34 mouse cellular contexts compared by ENCODE assay signal in genomic region chr4:100998906-100999305, GRCm38 (mm10). TPM values are rescaled to one million over a fixed set of nuclear protein-coding genes. Genes with fewer than 3 reads are reported as not detected.
DNase-seq lines count a peak whose midpoint lies in the region; ATAC-seq and TF ChIP-seq lines count a peak whose summit lies in the region.
"Had no signal": no experiment of that assay in that cellular context is flagged by ENCODE, and none has a peak within 500 bp of the region (broad histone marks: within the 10 kb centered on the region; RNA-seq: fewer than 3 reads in every experiment).

No protein-coding gene starts in this region.

- no peak overlapping the region for H3K4me2 ChIP-seq in kidney, postnatal 0 days (ENCODE audit: low read length)
- no peak overlapping the region for H3K4me2 ChIP-seq in midbrain, embryonic 16.5 days (ENCODE audit: low read length)
- H3K4me2 ChIP-seq in midbrain, embryonic 13.5 days (replicated peaks) = no peak overlapping the region
- no peak overlapping the region for H3K4me2 ChIP-seq in midbrain, postnatal 0 days (ENCODE audit: low read depth, low read length, poor library complexity, severe bottlenecking)
- H3K4me2 ChIP-seq: embryonic facial prominence, embryonic 12.5 days; heart, embryonic 15.5 days; midbrain, embryonic 12.5 days; neural tube, embryonic 13.5 days had no signal

- no peak overlapping the region for H3K27ac ChIP-seq in kidney, postnatal 0 days
- peak overlapping the region; percentile 25 for H3K27ac ChIP-seq in midbrain, embryonic 16.5 days (ENCODE audit: low read length)
- H3K27ac ChIP-seq in midbrain, embryonic 13.5 days = no peak overlapping the region
- H3K27ac ChIP-seq in midbrain, postnatal 0 days (ENCODE audit: low read depth, low read length) = peak overlapping the region; percentile 67
- H3K27ac ChIP-seq: embryonic facial prominence, embryonic 12.5 days; forebrain, embryonic 10.5 days; heart, embryonic 10.5 days; heart, embryonic 15.5 days; liver, embryonic 14.5 days; midbrain, embryonic 12.5 days; neural tube, embryonic 13.5 days had no signal

- intact Hi-C loops in heart, postnatal 25 days (cut with DNase I) = loop anchor here (1.0 to 10.0 kb wide), 3 partner anchors 147 to 996 kb away; no protein-coding TSS in a partner anchor

- H3K4me3 ChIP-seq in kidney, postnatal 0 days (replicated peaks; ENCODE audit: low read depth, low read length) = no peak overlapping the region
- no peak overlapping the region for H3K4me3 ChIP-seq in midbrain, embryonic 16.5 days (ENCODE audit: low read depth, low read length)
- H3K4me3 ChIP-seq in midbrain, embryonic 13.5 days (replicated peaks) = no peak overlapping the region
- H3K4me3 ChIP-seq in midbrain, postnatal 0 days (ENCODE audit: low read depth, low read length) = no peak overlapping the region
- H3K4me3 ChIP-seq: embryonic facial prominence, embryonic 12.5 days; forebrain, embryonic 10.5 days; heart, embryonic 10.5 days; heart, embryonic 15.5 days; midbrain, embryonic 12.5 days; myocyte; neural tube, embryonic 13.5 days had no signal

- peaks cover 25% of the 10 kb centered on the region; the same call in 1 of the 2 replicates for H3K36me3 ChIP-seq in kidney, postnatal 0 days (ENCODE audit: insufficient read depth, low read length)
- peaks cover 5% of the 10 kb centered on the region for H3K36me3 ChIP-seq in midbrain, embryonic 16.5 days (ENCODE audit: control insufficient read depth, insufficient read depth, low read length)
- H3K36me3 ChIP-seq in midbrain, embryonic 13.5 days = peaks cover 48% of the 10 kb centered on the region
- H3K36me3 ChIP-seq in midbrain, postnatal 0 days (ENCODE audit: insufficient read depth, low read length) = peaks cover 7% of the 10 kb centered on the region

- 0 out of 2 replicates have a peak overlapping the region, but pooled peaks have one; percentile 3 for H3K9ac ChIP-seq in kidney, postnatal 0 days (ENCODE audit: low read depth, low read length)
- no peak overlapping the region for H3K9ac ChIP-seq in midbrain, embryonic 16.5 days (ENCODE audit: low read depth, low read length)
- H3K9ac ChIP-seq in midbrain, embryonic 13.5 days (replicated peaks) = no peak overlapping the region
- H3K9ac ChIP-seq in midbrain, postnatal 0 days (replicated peaks; ENCODE audit: low read length, poor library complexity, severe bottlenecking) = no peak overlapping the region
- H3K9ac ChIP-seq: embryonic facial prominence, embryonic 12.5 days; heart, embryonic 15.5 days; liver, embryonic 14.5 days; midbrain, embryonic 12.5 days; neural tube, embryonic 13.5 days had no signal

- ATAC-seq in kidney, postnatal 0 days (replicated peaks; ENCODE audit: low FRiP score, low read depth) = no peak
- ATAC-seq in midbrain, embryonic 16.5 days = no peak
- no peak for ATAC-seq in midbrain, embryonic 13.5 days
- ATAC-seq in midbrain, postnatal 0 days (ENCODE audit: low FRiP score) = no peak
- ATAC-seq: inflammation-experienced regulatory T-cells, adult 6 months had no signal

- H3K4me1 ChIP-seq in kidney, postnatal 0 days (replicated peaks; ENCODE audit: insufficient read depth, low read length) = no peaks in the 10 kb centered on the region
- H3K4me1 ChIP-seq in midbrain, embryonic 16.5 days (ENCODE audit: control insufficient read depth, insufficient read depth, low read length) = peaks cover 45% of the 10 kb centered on the region
- H3K4me1 ChIP-seq in midbrain, embryonic 13.5 days (replicated peaks) = peaks cover 36% of the 10 kb centered on the region
- 0 out of 2 replicates have a peak, but pooled peaks cover 9% of the 10 kb centered on the region for H3K4me1 ChIP-seq in midbrain, postnatal 0 days (ENCODE audit: insufficient read depth, low read length)
- H3K4me1 ChIP-seq: embryonic facial prominence, embryonic 12.5 days; heart, embryonic 10.5 days; heart, embryonic 15.5 days had no signal

- TF ChIP-seq CTCF in kidney, postnatal 0 days (IDR thresholded peaks at IDR 0.05; ENCODE audit: low read depth) = no peak
- no peak for TF ChIP-seq CTCF in midbrain, postnatal 0 days (IDR thresholded peaks at IDR 0.05)

- WGBS in kidney, postnatal 0 days = 66% methylated on average over 8 of the region's 8 CpGs
- WGBS in midbrain, embryonic 16.5 days = 83% methylated on average over 8 of the region's 8 CpGs
- 80% methylated on average over 8 of the region's 8 CpGs for WGBS in midbrain, embryonic 13.5 days
- WGBS in midbrain, postnatal 0 days = 82% methylated on average over 8 of the region's 8 CpGs

- DNase-seq in heart, adult 11 months = peak; percentile 85
- no peak for DNase-seq in heart, postnatal 25 days (ENCODE audit: low spot score)
- DNase-seq in kidney, postnatal 0 days (ENCODE audit: low spot score) = no peak
- DNase-seq in kidney, postnatal 25 days = no peak
- DNase-seq in midbrain, postnatal 0 days (ENCODE audit: low spot score) = no peak
- DNase-seq: adrenal gland, postnatal 10 days; cerebellum, adult 11 months; cerebellum, postnatal 36 days; gastrocnemius, postnatal 14 days; heart, postnatal 36 days; kidney, adult 11 months; kidney, postnatal 36 days; left cerebral cortex, postnatal 4 days; lung, postnatal 10 days; thymus, adult 2 months had no signal

- no peaks in the 10 kb centered on the region for H3K27me3 ChIP-seq in kidney, postnatal 0 days (ENCODE audit: insufficient read depth, low read length)
- no peaks in the 10 kb centered on the region for H3K27me3 ChIP-seq in midbrain, embryonic 16.5 days (ENCODE audit: control insufficient read depth, insufficient read depth, low read depth, low read length)
- H3K27me3 ChIP-seq in midbrain, embryonic 13.5 days = no peaks in the 10 kb centered on the region
- H3K27me3 ChIP-seq in midbrain, postnatal 0 days (ENCODE audit: insufficient read depth, low read length) = no peaks in the 10 kb centered on the region
- H3K27me3 ChIP-seq: embryonic facial prominence, embryonic 12.5 days; heart, embryonic 15.5 days; midbrain, embryonic 12.5 days; neural tube, embryonic 13.5 days had no signal

- no peaks in the 10 kb centered on the region for H3K9me3 ChIP-seq in kidney, postnatal 0 days (replicated peaks; ENCODE audit: low read length)
- H3K9me3 ChIP-seq in midbrain, embryonic 16.5 days (replicated peaks; ENCODE audit: control insufficient read depth, low read length, poor library complexity, severe bottlenecking) = no peaks in the 10 kb centered on the region
- H3K9me3 ChIP-seq in midbrain, embryonic 13.5 days = no peaks in the 10 kb centered on the region
- no peaks in the 10 kb centered on the region for H3K9me3 ChIP-seq in midbrain, postnatal 0 days (ENCODE audit: low read length)
- H3K9me3 ChIP-seq: embryonic facial prominence, embryonic 12.5 days; forebrain, embryonic 10.5 days; heart, embryonic 10.5 days; heart, embryonic 15.5 days; midbrain, embryonic 12.5 days; neural tube, embryonic 13.5 days had no signal

RNA-seq across cellular contexts. Expression of gene Gm10577, which starts 21.6 kb away (rescaled TPM):
- total RNA-seq in heart, postnatal 25 days (2021) = not detected
- not detected in 2 replicates for polyA plus RNA-seq in kidney, postnatal 0 days (2015; fragmentation: Nextera tagmentation; extraction: Ambion mirVana)
- not detected in 2 replicates for polyA plus RNA-seq in midbrain, embryonic 16.5 days (2015; fragmentation: Nextera tagmentation; extraction: Ambion mirVana)
- polyA plus RNA-seq in midbrain, embryonic 13.5 days (2015; fragmentation: Nextera tagmentation; extraction: Ambion mirVana) = not detected in 2 replicates
- total RNA-seq in midbrain, postnatal 0 days (2014; rRNA removed) = not detected in 2 replicates
- not detected in 2 replicates for polyA plus RNA-seq in midbrain, postnatal 0 days (2015; fragmentation: Nextera tagmentation; extraction: Ambion mirVana)
- total RNA-seq: adrenal gland, postnatal 10 days; ES-E14; gastrocnemius, postnatal 14 days; granulocyte monocyte progenitor cell, adult 5-6 weeks; heart, postnatal 36 days; layer of hippocampus, adult 8-10 months; layer of hippocampus, postnatal 36 days; left cerebral cortex, postnatal 4 days; megakaryocyte progenitor cell, adult 5-6 weeks had no signal
- polyA plus RNA-seq: embryonic facial prominence, embryonic 12.5 days; forebrain, embryonic 10.5 days; heart, embryonic 10.5 days; heart, embryonic 15.5 days; inflammation-experienced regulatory T-cells, adult 6 months; kidney, embryonic 14.5 days; limb, embryonic 14.5 days; liver, embryonic 14.5 days; lung, adult 2 months; midbrain, embryonic 12.5 days; myocyte; neural tube, embryonic 13.5 days; thymus, adult 2 months had no signal

Comparison
In these comparisons a context has a peak if more than half of its experiments do, and no peak if none do; other contexts are left out.
1. H3K27ac ChIP-seq: peak in midbrain, embryonic 16.5 days (single experiment) and midbrain, postnatal 0 days (single experiment); none in kidney, postnatal 0 days (single experiment) and midbrain, embryonic 13.5 days (single experiment).